Mouse (Mus musculus) MEL (cell line): ENCODE data around the gene Iqcb1. TPM values are rescaled to one million over a fixed set of nuclear protein-coding genes. Genes with fewer than 3 reads are reported as not detected.

Source experiments
- DNase-seq: peaks from one replicate; pipeline ENCODE4 v3.0.0; 2011; ENCODE audit warnings: low read depth, low spot score
- H3K27ac ChIP-seq: 2 replicates; pipeline ENCODE4 v1.5.1; 2012; ENCODE audit warnings: low read depth, mild to moderate bottlenecking, control low read depth, low read length, moderate library complexity; ENCODE audit not compliant: control insufficient read depth
- H3K27me3 ChIP-seq, 2 experiments: fragments of 150-350 bp in 1 of 2; sonication (generic) in 1 of 2; 2 replicates each; pipeline ENCODE4 v1.6.1; 2012; ENCODE audit warnings: low read length in 2 of 2, mild to moderate bottlenecking in 2 of 2, improper control_type of control experiment in 1 of 2, moderate library complexity in 1 of 2; ENCODE audit not compliant: insufficient read depth in 2 of 2, control insufficient read depth in 1 of 2
- H3K36me3 ChIP-seq, 2 experiments: 2 replicates each; pipeline ENCODE4 v1.6.1; 2012 to 2014; ENCODE audit warnings: low read length in 2 of 2, improper control_type of control experiment in 1 of 2, inconsistent platforms in 1 of 2, mild to moderate bottlenecking in 1 of 2; ENCODE audit not compliant: insufficient read depth in 2 of 2, control insufficient read depth in 1 of 2
- H3K4me1 ChIP-seq, 2 experiments: fragments of 150-350 bp in 1 of 2; sonication (generic) in 1 of 2; 2 replicates each; pipeline ENCODE4 v1.6.1; 2012; ENCODE audit warnings: low read length in 2 of 2, improper control_type of control experiment in 1 of 2, mild to moderate bottlenecking in 1 of 2; ENCODE audit not compliant: insufficient read depth in 2 of 2, control insufficient read depth in 1 of 2
- H3K4me3 ChIP-seq, 2 experiments: fragments of 150-350 bp in 1 of 2; sonication (generic) in 1 of 2; 2 replicates each; pipeline ENCODE4 v1.5.1; 2012; ENCODE audit warnings: low read depth in 2 of 2, low read length in 2 of 2, mild to moderate bottlenecking in 2 of 2, moderate library complexity in 2 of 2, control low read depth in 1 of 2, improper control_type of control experiment in 1 of 2; ENCODE audit not compliant: control insufficient read depth in 1 of 2, insufficient read depth in 1 of 2
- H3K79me2 ChIP-seq: 2 replicates; pipeline ENCODE4 v1.6.1; 2012; ENCODE audit warnings: mild to moderate bottlenecking, low read length, moderate library complexity; ENCODE audit not compliant: control insufficient read depth, poor library complexity, insufficient read depth
- H3K9ac ChIP-seq: 2 replicates; pipeline ENCODE4 v1.6.1; 2012; ENCODE audit warnings: low read depth, mild to moderate bottlenecking, control low read depth, low read length, moderate library complexity; ENCODE audit not compliant: control insufficient read depth, poor library complexity, severe bottlenecking
- H3K9me3 ChIP-seq: fragments of 150-350 bp; sonication (generic); replicated peaks from 2 replicates; pipeline ENCODE4 v1.6.1; 2012; ENCODE audit warnings: mild to moderate bottlenecking, low read length, improper control_type of control experiment, moderate library complexity; ENCODE audit not compliant: insufficient read depth
- CHD1 ChIP-seq: IDR thresholded peaks from 2 replicates; pipeline ENCODE4 v1.6.1; 2012; ENCODE audit warnings: low read depth, mild to moderate bottlenecking, inconsistent platforms, low read length, improper control_type of control experiment
- CTCF ChIP-seq, 3 experiments: IDR thresholded peaks in 2 of 3; conservative IDR thresholded peaks in 1 of 3; 2 replicates each; pipeline ENCODE4 v1.5.1; 2011 to 2012; ENCODE audit warnings: low read length in 3 of 3, low read depth in 2 of 3, mild to moderate bottlenecking in 2 of 3, improper control_type of control experiment in 1 of 3, inconsistent platforms in 1 of 3, mixed read lengths in 1 of 3, moderate library complexity in 1 of 3; ENCODE audit not compliant: control insufficient read depth in 1 of 3, insufficient read depth in 1 of 3, poor library complexity in 1 of 3, severe bottlenecking in 1 of 3
- E2F4 ChIP-seq: IDR thresholded peaks from 2 replicates; pipeline ENCODE4 v1.6.1; 2011; ENCODE audit warnings: low read depth, low read length, improper control_type of control experiment, borderline replicate concordance
- ETS1 ChIP-seq: IDR thresholded peaks from 2 replicates; pipeline ENCODE4 v1.6.1; 2012; ENCODE audit warnings: low read depth, mild to moderate bottlenecking, inconsistent platforms, low read length, improper control_type of control experiment, moderate library complexity
- GABPA ChIP-seq: IDR thresholded peaks from 2 replicates; pipeline ENCODE4 v1.6.1; 2012; ENCODE audit warnings: low read depth, mild to moderate bottlenecking, inconsistent platforms, low read length, improper control_type of control experiment, moderate library complexity
- GATA1 ChIP-seq: IDR thresholded peaks from 2 replicates; pipeline ENCODE4 v1.6.1; 2011; ENCODE audit warnings: low read depth, low read length, improper control_type of control experiment
- HCFC1 ChIP-seq: IDR thresholded peaks from 2 replicates; pipeline ENCODE4 v1.6.1; 2012; ENCODE audit warnings: low read depth, mild to moderate bottlenecking, inconsistent platforms, low read length, improper control_type of control experiment, moderate library complexity
- KAT2A ChIP-seq: conservative IDR thresholded peaks from 2 replicates; pipeline ENCODE4 v1.6.1; 2012; ENCODE audit warnings: low read depth, low read length, improper control_type of control experiment, inconsistent platforms
- MAFK ChIP-seq: IDR thresholded peaks from 2 replicates; pipeline ENCODE4 v1.6.1; 2011; ENCODE audit warnings: low read depth, mild to moderate bottlenecking, low read length, improper control_type of control experiment, borderline replicate concordance
- MAX ChIP-seq: IDR thresholded peaks from 2 replicates; pipeline ENCODE4 v1.6.1; 2011; ENCODE audit warnings: low read length, improper control_type of control experiment
- MAZ ChIP-seq: IDR thresholded peaks from 2 replicates; pipeline ENCODE4 v1.6.1; 2012; ENCODE audit warnings: low read depth, mild to moderate bottlenecking, inconsistent platforms, low read length, improper control_type of control experiment
- MEF2A ChIP-seq: IDR thresholded peaks from 2 replicates; pipeline ENCODE4 v1.6.1; 2014; ENCODE audit warnings: low read depth, mild to moderate bottlenecking, inconsistent platforms, low read length, improper control_type of control experiment; ENCODE audit not compliant: poor library complexity, insufficient replicate concordance, severe bottlenecking; ENCODE audit errors: extremely low read depth
- MYC ChIP-seq: IDR thresholded peaks from 2 replicates; pipeline ENCODE4 v1.6.1; 2011; ENCODE audit warnings: low read depth, mild to moderate bottlenecking, low read length, improper control_type of control experiment, moderate library complexity
- NRF1 ChIP-seq: IDR thresholded peaks from 2 replicates; pipeline ENCODE4 v1.6.1; 2014; ENCODE audit warnings: low read depth, mild to moderate bottlenecking, inconsistent platforms, low read length, improper control_type of control experiment, moderate library complexity; ENCODE audit not compliant: poor library complexity, insufficient read depth, severe bottlenecking
- POLR2A ChIP-seq, 2 experiments: IDR thresholded peaks; 2 replicates each; pipeline ENCODE4 v1.6.1; 2011 to 2012; ENCODE audit warnings: low read length in 2 of 2, mild to moderate bottlenecking in 2 of 2, control low read depth in 1 of 2, improper control_type of control experiment in 1 of 2, low read depth in 1 of 2, moderate library complexity in 1 of 2; ENCODE audit not compliant: control insufficient read depth in 1 of 2, insufficient read depth in 1 of 2, poor library complexity in 1 of 2
- POLR2AphosphoS2 ChIP-seq: IDR thresholded peaks from 2 replicates; pipeline ENCODE4 v1.6.1; 2011; ENCODE audit warnings: low read length, improper control_type of control experiment
- RAD21 ChIP-seq: IDR thresholded peaks from 2 replicates; pipeline ENCODE4 v1.6.1; 2011; ENCODE audit warnings: mild to moderate bottlenecking, low read depth, low read length, improper control_type of control experiment
- RCOR1 ChIP-seq: IDR thresholded peaks from 2 replicates; pipeline ENCODE4 v1.6.1; 2012; ENCODE audit warnings: low read depth, mild to moderate bottlenecking, inconsistent platforms, low read length, improper control_type of control experiment
- SIN3A ChIP-seq: IDR thresholded peaks from 2 replicates; pipeline ENCODE4 v1.6.1; 2012; ENCODE audit warnings: low read length, improper control_type of control experiment, inconsistent platforms
- SMC3 ChIP-seq: IDR thresholded peaks from 2 replicates; pipeline ENCODE4 v1.6.1; 2011; ENCODE audit warnings: low read depth, low read length, improper control_type of control experiment
- TAL1 ChIP-seq: IDR thresholded peaks from 2 replicates; pipeline ENCODE4 v1.6.1; 2012; ENCODE audit warnings: mild to moderate bottlenecking, inconsistent platforms, low read length, moderate library complexity, mixed read lengths
- TBP ChIP-seq: IDR thresholded peaks from 2 replicates; pipeline ENCODE4 v1.8.0; 2011; ENCODE audit warnings: low read depth, low read length, improper control_type of control experiment
- TCF12 ChIP-seq: IDR thresholded peaks from 2 replicates; pipeline ENCODE4 v1.6.1; 2014; ENCODE audit warnings: low read depth, mild to moderate bottlenecking, inconsistent platforms, low read length, improper control_type of control experiment, moderate library complexity
- UBTF ChIP-seq: IDR thresholded peaks from 2 replicates; pipeline ENCODE4 v1.6.1; 2012; ENCODE audit warnings: low read depth, mild to moderate bottlenecking, inconsistent platforms, low read length, improper control_type of control experiment, moderate library complexity, borderline replicate concordance; ENCODE audit not compliant: insufficient read depth
- USF1 ChIP-seq: IDR thresholded peaks from 2 replicates; pipeline ENCODE4 v1.6.1; 2014; ENCODE audit warnings: low read depth, mild to moderate bottlenecking, inconsistent platforms, low read length, improper control_type of control experiment, moderate library complexity
- ZC3H11A ChIP-seq: IDR thresholded peaks from 2 replicates; pipeline ENCODE4 v1.6.1; 2012; ENCODE audit warnings: low read depth, mild to moderate bottlenecking, inconsistent platforms, low read length, improper control_type of control experiment
- ZKSCAN1 ChIP-seq: IDR thresholded peaks from 2 replicates; pipeline ENCODE4 v1.6.1; 2012; ENCODE audit warnings: low read depth, mild to moderate bottlenecking, inconsistent platforms, low read length, improper control_type of control experiment, moderate library complexity
- ZNF384 ChIP-seq: IDR thresholded peaks from 2 replicates; pipeline ENCODE4 v1.6.1; 2012; ENCODE audit warnings: low read depth, mild to moderate bottlenecking, inconsistent platforms, low read length, improper control_type of control experiment
- polyA plus RNA-seq, 2 experiments: library from polyadenylated mRNA; stranded (reverse) in 1 of 2; unstranded in 1 of 2; fragments of >175 nt in 1 of 2; fragments of >200 nt in 1 of 2; gene quantifications; 2 replicates each; pipeline versions ENCODE4 v1.2.1 to v1.2.4; 2012; ENCODE audit warnings: low replicate concordance in 2 of 2, low read depth in 1 of 2; ENCODE audit not compliant: insufficient read length in 2 of 2, insufficient read depth in 1 of 2, missing spikeins in 1 of 2
- total RNA-seq: library from RNA; depleted of rRNA; stranded (reverse); fragments of 300-350 nt; gene quantifications from 2 replicates; pipeline ENCODE4 v1.2.3, GENCODE M21; 2012

The Iqcb1 gene
- total and polyA plus RNA-seq, 3 experiments, result 8.7 to 14.2 TPM; not detected in 1

DNA sequence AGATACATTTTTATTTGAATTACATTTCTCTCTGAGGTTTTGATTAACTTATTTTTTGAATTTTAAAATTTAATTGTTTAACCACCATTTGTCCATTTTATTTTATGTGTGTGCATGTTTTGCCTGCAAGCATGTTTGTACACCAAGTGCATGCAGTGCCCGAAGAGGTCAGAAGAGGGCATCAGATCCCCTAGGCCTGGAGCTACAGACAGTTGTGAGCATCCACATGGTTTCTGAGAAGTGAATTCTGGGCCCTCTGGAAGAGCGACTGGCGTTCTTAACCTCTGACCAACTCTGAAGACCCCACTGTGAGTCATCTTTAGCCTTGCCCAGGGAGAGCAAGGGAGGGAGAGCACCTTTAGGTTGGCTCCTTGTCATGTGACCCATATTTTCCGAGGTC, 56.7 kb downstream of the Iqcb1 start:
- no peak overlapping the region for H3K27ac ChIP-seq
- no peaks in the 10 kb centered on the region for H3K9me3 ChIP-seq
- H3K4me1 ChIP-seq, result peaks cover 2 to 5% of the 10 kb centered on the region in 2 experiments
- DNase-seq, result peak; percentile 72
- H3K79me2 ChIP-seq, result no peaks in the 10 kb centered on the region; the same call in 1 of the 2 replicates
- peak; percentile 37 for TF ChIP-seq ZC3H11A
- peak; percentile 39; the same call in 1 of the 2 replicates for TF ChIP-seq USF1
- TF ChIP-seq MYC, result peak; percentile 49; the same call in 1 of the 2 replicates
- TF ChIP-seq CTCF (IDR thresholded peaks at IDR 0.05 in 2 of 3, conservative IDR thresholded peaks at IDR 0.05 in 1 of 3; ENCODE audit: control insufficient read depth in 1 of 3, insufficient read depth in 1 of 3, low read depth in 2 of 3, low read length in 3 of 3, poor library complexity in 1 of 3, severe bottlenecking in 1 of 3), result peak; percentile 58 to 69 (median 65)
- TF ChIP-seq RAD21, result peak; percentile 59
- no peak for TF ChIP-seq POLR2A (IDR thresholded peaks at IDR 0.05; ENCODE audit: control insufficient read depth in 1 of 2, insufficient read depth in 1 of 2, low read depth in 1 of 2, low read length in 2 of 2, poor library complexity in 1 of 2)
- no peak for TF ChIP-seq RCOR1
- peak; percentile 68 for TF ChIP-seq SMC3
- H3K9ac ChIP-seq, result no peak overlapping the region
- H3K4me3 ChIP-seq, result no peak overlapping the region
- no peaks in the 10 kb centered on the region for H3K27me3 ChIP-seq
- peaks cover 2 to 6% of the 10 kb centered on the region in 2 experiments; a peak in 3 of 4 replicates for H3K36me3 ChIP-seq

DNA sequence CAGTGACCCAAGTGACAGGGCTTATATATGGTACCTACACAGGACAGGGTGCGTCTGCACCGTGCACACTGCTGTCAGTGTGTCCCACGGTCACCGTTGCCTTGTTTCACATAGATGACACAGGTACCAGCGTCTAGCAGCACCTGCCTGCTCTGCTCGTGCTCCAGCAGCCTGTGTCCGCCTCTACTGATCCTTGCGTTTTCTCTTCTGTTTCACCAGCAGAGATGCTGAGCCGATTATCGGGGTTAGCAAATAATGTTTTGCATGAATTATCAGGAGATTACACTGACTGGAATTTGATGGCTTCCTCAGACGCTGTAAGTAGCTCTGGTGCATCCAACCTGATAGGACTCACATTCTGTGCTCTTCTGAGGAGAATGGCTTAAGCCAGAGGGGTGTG, 57.7 kb downstream of the Iqcb1 start:
- DNase-seq, result no peak

DNA sequence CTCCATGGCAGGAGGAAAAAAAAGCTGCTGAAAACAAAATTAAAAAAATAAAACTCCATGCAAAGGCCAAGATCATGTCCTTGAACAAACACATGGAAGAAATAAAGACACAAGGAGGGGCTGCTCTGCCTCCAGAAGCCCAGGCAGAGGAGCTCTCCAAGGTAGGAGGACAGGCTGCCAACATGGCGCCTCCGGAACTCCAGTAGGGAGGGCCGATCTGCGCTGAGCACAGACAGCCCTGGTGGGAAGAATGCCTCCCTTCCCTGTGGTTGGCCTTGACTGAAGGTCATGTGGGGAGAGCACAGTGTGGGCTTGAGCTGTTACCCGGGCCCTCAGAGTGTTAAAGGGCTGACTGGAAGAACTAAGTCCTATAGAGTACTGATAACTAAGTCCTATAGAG, 59.4 kb downstream of the Iqcb1 start:
- no peak overlapping the region for H3K4me3 ChIP-seq
- TF ChIP-seq TAL1, result no peak
- TF ChIP-seq TBP, result no peak
- no peak for TF ChIP-seq NRF1
- TF ChIP-seq SIN3A, result no peak
- TF ChIP-seq MAZ, result no peak
- TF ChIP-seq POLR2AphosphoS2, result no peak
- no peak for TF ChIP-seq SMC3
- no peak for TF ChIP-seq ZNF384
- TF ChIP-seq ETS1, result no peak
- no peak for TF ChIP-seq HCFC1
- TF ChIP-seq MAFK, result no peak
- TF ChIP-seq MEF2A, result no peak
- no peak for TF ChIP-seq KAT2A
- TF ChIP-seq MAX, result no peak
- TF ChIP-seq E2F4, result no peak
- TF ChIP-seq, all 39 proteins: peak for 0
- H3K27me3 ChIP-seq, result no peaks in the 10 kb centered on the region
- no peaks in the 10 kb centered on the region; the same call in 1 of the 2 replicates for H3K79me2 ChIP-seq
- peaks cover 2 to 15% of the 10 kb centered on the region in 2 experiments; a peak in 3 of 4 replicates for H3K36me3 ChIP-seq
- H3K9me3 ChIP-seq, result no peaks in the 10 kb centered on the region
- no peak for DNase-seq
- H3K27ac ChIP-seq, result no peak overlapping the region
- no peak overlapping the region for H3K9ac ChIP-seq
- peaks cover 9 to 10% of the 10 kb centered on the region in 2 experiments for H3K4me1 ChIP-seq

More for the DNA sequence above, 57.7 kb downstream of the Iqcb1 start:
- Histone ChIP-seq H3K27me3 (no peaks in the 10 kb centered on the region), H3K27ac (no peak overlapping the region), H3K9ac (no peak overlapping the region), H3K4me1 (peaks cover 7 to 9% of the 10 kb centered on the region in 2 experiments), H3K79me2 (no peaks in the 10 kb centered on the region; the same call in 1 of the 2 replicates), H3K9me3 (no peaks in the 10 kb centered on the region)
- TF ChIP-seq RAD21 (no peak), HCFC1 (no peak), CTCF (IDR thresholded peaks at IDR 0.05 in 2 of 3, conservative IDR thresholded peaks at IDR 0.05 in 1 of 3; ENCODE audit: control insufficient read depth in 1 of 3, insufficient read depth in 1 of 3, low read depth in 2 of 3, low read length in 3 of 3, poor library complexity in 1 of 3, severe bottlenecking in 1 of 3) (no peak), TBP (no peak), ZKSCAN1 (no peak), GATA1 (no peak), UBTF (no peak), CHD1 (no peak), TCF12 (no peak), GABPA (no peak)
- TF ChIP-seq, all 39 proteins: peak for 0
- Histone ChIP-seq H3K4me3 (no peak overlapping the region), H3K36me3 (peaks cover 2 to 13% of the 10 kb centered on the region in 2 experiments; a peak in 3 of 4 replicates)
